Mouse (Mus musculus): ENCODE data around the gene Emd. TPM values are rescaled to one million over a fixed set of nuclear protein-coding genes. Genes with fewer than 3 reads are reported as not detected.

The Emd gene
- 49.6 TPM for polyA plus RNA-seq (2014; fragmentation: Illumina TruSeq; extraction: RNeasy Lipid Tissue Mini Kit (QIAGEN cat#74804); ENCODE audit: low read depth, low replicate concordance)

GRCm38 (mm10) chrX:74254153-74254887, at the start of gene Emd:
Gene Emd (plus strand): TSS chrX:74254687.

GRCm38 (mm10) chrX:74249615-74250014, 4.9 kb upstream of the Emd start, which contains the start of gene Flna:
Gene Flna (minus strand): TSS chrX:74249820.

GRCm38 (mm10) chrX:74270062-74270901, 15.8 kb downstream of the Emd start, which contains the start of gene Rpl10:
Gene Rpl10 (plus strand): TSS chrX:74270812.

GRCm38 (mm10) chrX:74281732-74282394, 27.4 kb downstream of the Emd start, which contains the start of the genes Taz and Dnase1l1:
Gene Taz (plus strand): TSS chrX:74281912.
Gene Dnase1l1 (minus strand): TSS chrX:74282337.

GRCm38 (mm10) chrX:74296538-74297448, 42.3 kb downstream of the Emd start, which contains the start of gene Atp6ap1:
Gene Atp6ap1 (plus strand): TSS chrX:74297097.

GRCm38 (mm10) chrX:74304867-74305700, 50.6 kb downstream of the Emd start, which contains the start of gene Gdi1:
Gene Gdi1 (plus strand): TSS chrX:74304998.

Other genes with a start within 250 kb of the Emd start
- 137 TPM for gene Irak1, start 230.8 kb upstream of the Emd start, polyA plus RNA-seq (2014; fragmentation: Illumina TruSeq; extraction: RNeasy Lipid Tissue Mini Kit (QIAGEN cat#74804); ENCODE audit: low read depth, low replicate concordance)
- 1.7 TPM for gene Opn1mw, start 127.2 kb upstream of the Emd start, polyA plus RNA-seq (2014; fragmentation: Illumina TruSeq; extraction: RNeasy Lipid Tissue Mini Kit (QIAGEN cat#74804); ENCODE audit: low read depth, low replicate concordance)
- 25.6 TPM for gene Mecp2, start 119.3 kb upstream of the Emd start, polyA plus RNA-seq (2014; fragmentation: Illumina TruSeq; extraction: RNeasy Lipid Tissue Mini Kit (QIAGEN cat#74804); ENCODE audit: low read depth, low replicate concordance)
- gene Tex28, start 86.8 kb upstream of the Emd start, polyA plus RNA-seq (2014; fragmentation: Illumina TruSeq; extraction: RNeasy Lipid Tissue Mini Kit (QIAGEN cat#74804); ENCODE audit: low read depth, low replicate concordance), result not detected
- gene Tktl1, start 77.4 kb upstream of the Emd start, polyA plus RNA-seq (2014; fragmentation: Illumina TruSeq; extraction: RNeasy Lipid Tissue Mini Kit (QIAGEN cat#74804); ENCODE audit: low read depth, low replicate concordance), result 0.27 TPM
- 382 TPM for gene Flna, start 4.9 kb upstream of the Emd start, polyA plus RNA-seq (2014; fragmentation: Illumina TruSeq; extraction: RNeasy Lipid Tissue Mini Kit (QIAGEN cat#74804); ENCODE audit: low read depth, low replicate concordance)
- gene Rpl10, start 16.1 kb downstream of the Emd start, polyA plus RNA-seq (2014; fragmentation: Illumina TruSeq; extraction: RNeasy Lipid Tissue Mini Kit (QIAGEN cat#74804); ENCODE audit: low read depth, low replicate concordance), result 3,160 TPM
- 118 TPM for gene Taz, start 27.2 kb downstream of the Emd start, polyA plus RNA-seq (2014; fragmentation: Illumina TruSeq; extraction: RNeasy Lipid Tissue Mini Kit (QIAGEN cat#74804); ENCODE audit: low read depth, low replicate concordance)
- gene Dnase1l1, start 27.6 kb downstream of the Emd start, polyA plus RNA-seq (2014; fragmentation: Illumina TruSeq; extraction: RNeasy Lipid Tissue Mini Kit (QIAGEN cat#74804); ENCODE audit: low read depth, low replicate concordance), result 27.2 TPM
- 237 TPM for gene Atp6ap1, start 42.4 kb downstream of the Emd start, polyA plus RNA-seq (2014; fragmentation: Illumina TruSeq; extraction: RNeasy Lipid Tissue Mini Kit (QIAGEN cat#74804); ENCODE audit: low read depth, low replicate concordance)
- gene Gdi1, start 50.3 kb downstream of the Emd start, polyA plus RNA-seq (2014; fragmentation: Illumina TruSeq; extraction: RNeasy Lipid Tissue Mini Kit (QIAGEN cat#74804); ENCODE audit: low read depth, low replicate concordance), result 107 TPM
- 50.9 TPM for gene Fam50a, start 58.3 kb downstream of the Emd start, polyA plus RNA-seq (2014; fragmentation: Illumina TruSeq; extraction: RNeasy Lipid Tissue Mini Kit (QIAGEN cat#74804); ENCODE audit: low read depth, low replicate concordance)
- 12.9 TPM for gene Plxna3, start 74.4 kb downstream of the Emd start, polyA plus RNA-seq (2014; fragmentation: Illumina TruSeq; extraction: RNeasy Lipid Tissue Mini Kit (QIAGEN cat#74804); ENCODE audit: low read depth, low replicate concordance)
- gene Lage3, start 98.9 kb downstream of the Emd start, polyA plus RNA-seq (2014; fragmentation: Illumina TruSeq; extraction: RNeasy Lipid Tissue Mini Kit (QIAGEN cat#74804); ENCODE audit: low read depth, low replicate concordance), result 60.9 TPM
- 43.7 TPM for gene Ubl4a, start 118.5 kb downstream of the Emd start, polyA plus RNA-seq (2014; fragmentation: Illumina TruSeq; extraction: RNeasy Lipid Tissue Mini Kit (QIAGEN cat#74804); ENCODE audit: low read depth, low replicate concordance)
- gene Slc10a3, start 118.7 kb downstream of the Emd start, polyA plus RNA-seq (2014; fragmentation: Illumina TruSeq; extraction: RNeasy Lipid Tissue Mini Kit (QIAGEN cat#74804); ENCODE audit: low read depth, low replicate concordance), result 17.9 TPM
- 55.2 TPM for gene Fam3a, start 138.6 kb downstream of the Emd start, polyA plus RNA-seq (2014; fragmentation: Illumina TruSeq; extraction: RNeasy Lipid Tissue Mini Kit (QIAGEN cat#74804); ENCODE audit: low read depth, low replicate concordance)
- gene Ikbkg, start 138.6 kb downstream of the Emd start, polyA plus RNA-seq (2014; fragmentation: Illumina TruSeq; extraction: RNeasy Lipid Tissue Mini Kit (QIAGEN cat#74804); ENCODE audit: low read depth, low replicate concordance), result 23.3 TPM
- 165 TPM for gene G6pdx, start 174.5 kb downstream of the Emd start, polyA plus RNA-seq (2014; fragmentation: Illumina TruSeq; extraction: RNeasy Lipid Tissue Mini Kit (QIAGEN cat#74804); ENCODE audit: low read depth, low replicate concordance)
- gene Gm6880, start 226.7 kb downstream of the Emd start, polyA plus RNA-seq (2014; fragmentation: Illumina TruSeq; extraction: RNeasy Lipid Tissue Mini Kit (QIAGEN cat#74804); ENCODE audit: low read depth, low replicate concordance), result not detected